Mouse (Mus musculus): ENCODE measurements around the gene Hipk2.

GRCm38 (mm10) chr6:38881975-38882374 lies 6.0 kb upstream of the Hipk2 start:
- TF ChIP-seq CTCF (IDR thresholded peaks at IDR 0.05; ENCODE audit: borderline replicate concordance, insufficient read depth, low read depth, low read length), result no peak
- TF ChIP-seq POLR2A (IDR thresholded peaks at IDR 0.05; ENCODE audit: borderline replicate concordance, insufficient read depth, low read length), result no peak

All from cerebellum, adult 2 months (tissue).